Mouse (Mus musculus) liver, embryonic 11.5 days (tissue): Measurements from ENCODE around the gene Rilp. TPM values are rescaled to one million over a fixed set of nuclear protein-coding genes. Genes with fewer than 3 reads are reported as not detected.

Source experiments
- ATAC-seq: fragments of 200-750 bp; cut with Nextera tagmentation; replicated peaks from 2 replicates; pipeline ENCODE4 v1.8.0; 2017; ENCODE audit warnings: moderate number of reproducible peaks, mild to moderate bottlenecking, moderate TSS enrichment, moderate library complexity; ENCODE audit not compliant: low FRiP score
- DNase-seq: peaks from one replicate; pipeline ENCODE4 v3.0.0-alpha.2; 2017; ENCODE audit warnings: low spot score
- H3K27ac ChIP-seq: fragments of 300-500 bp; sonication (generic); 2 replicates; pipeline ENCODE4 v1.5.1; 2014; ENCODE audit warnings: mild to moderate bottlenecking, low read depth, low read length, control low read depth
- H3K27me3 ChIP-seq: fragments of 300-500 bp; sonication (generic); replicated peaks from 2 replicates; pipeline ENCODE4 v1.6.1; 2014; ENCODE audit warnings: low read length, mixed read lengths; ENCODE audit not compliant: control insufficient read depth, insufficient read depth
- H3K36me3 ChIP-seq: fragments of 300-500 bp; sonication (generic); 2 replicates; pipeline ENCODE4 v1.6.1; 2014; ENCODE audit warnings: mild to moderate bottlenecking, low read length, moderate library complexity, mixed read lengths; ENCODE audit not compliant: control insufficient read depth, insufficient read depth
- H3K4me1 ChIP-seq: fragments of 300-500 bp; sonication (generic); replicated peaks from 2 replicates; pipeline ENCODE4 v1.6.1; 2014; ENCODE audit warnings: low read length, mixed read lengths; ENCODE audit not compliant: control insufficient read depth, insufficient read depth
- H3K4me2 ChIP-seq: fragments of 300-500 bp; sonication (generic); 2 replicates; pipeline ENCODE4 v1.6.1; 2014; ENCODE audit warnings: mild to moderate bottlenecking, control low read depth, moderate library complexity
- H3K4me3 ChIP-seq: fragments of 300-500 bp; sonication (generic); 2 replicates; pipeline ENCODE4 v1.5.1; 2014; ENCODE audit warnings: low read depth, low read length, control low read depth
- H3K9ac ChIP-seq: fragments of 300-500 bp; sonication (generic); 2 replicates; pipeline ENCODE4 v1.6.1; 2014; ENCODE audit warnings: low read depth, low read length, control low read depth
- H3K9me3 ChIP-seq: fragments of 300-500 bp; sonication (generic); 2 replicates; pipeline ENCODE4 v1.6.1; 2016; ENCODE audit warnings: low read length, inconsistent platforms, mixed read lengths; ENCODE audit not compliant: control insufficient read depth
- WGBS: fragments of 180-500 bp; shearing (Covaris S2); extraction: QIAGEN DNeasy Blood & Tissue Kit; methylation state at CpG from one replicate; pipeline ENCODE4 v1.1.7; 2014; 5-methylcytosine and 5-hydroxymethylcytosine counted together
- polyA plus RNA-seq: library from polyadenylated mRNA; unstranded; fragments of >200 nt; fragmentation: Nextera tagmentation; extraction: Ambion mirVana; gene quantifications from 2 replicates; pipeline ENCODE4 v1.2.1, GENCODE M21; 2014

Gene Rilp
- polyA plus RNA-seq, 1 experiment from 2014 or later: 1.2 TPM

DNA sequence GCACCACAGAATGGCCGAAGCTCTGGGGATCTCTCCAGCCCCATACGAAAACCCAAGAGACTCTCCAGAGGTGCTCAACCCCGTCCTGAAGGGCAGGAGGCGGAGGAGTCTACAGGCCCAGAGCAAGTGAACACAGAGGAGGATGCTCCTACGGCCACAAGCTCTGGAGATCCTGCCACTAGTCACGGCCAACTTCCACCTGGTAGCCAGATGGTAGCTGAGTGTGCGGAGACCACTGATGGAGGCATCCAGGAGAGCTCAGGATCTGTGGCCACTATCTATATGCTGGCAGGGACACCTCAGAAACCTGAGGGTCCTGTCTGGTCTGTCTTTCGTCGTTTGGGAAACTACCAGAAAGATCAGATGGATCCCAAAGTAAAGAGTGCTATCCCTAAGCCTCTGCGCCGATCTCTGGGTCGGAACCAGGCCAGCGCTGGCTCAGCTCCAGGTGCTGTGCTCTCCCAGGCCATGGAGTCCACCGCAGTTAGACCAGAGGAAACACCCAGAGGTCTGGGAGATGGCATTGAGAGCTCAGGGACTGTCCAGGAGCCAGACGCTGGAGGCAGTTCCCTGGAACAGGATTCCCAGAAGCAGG lies 15.7 kb downstream of the Rilp start:
- DNase-seq: no peak
- H3K9ac ChIP-seq: no peak overlapping the region
- WGBS: 81% methylated on average over 15 of the region's 15 CpGs

DNA sequence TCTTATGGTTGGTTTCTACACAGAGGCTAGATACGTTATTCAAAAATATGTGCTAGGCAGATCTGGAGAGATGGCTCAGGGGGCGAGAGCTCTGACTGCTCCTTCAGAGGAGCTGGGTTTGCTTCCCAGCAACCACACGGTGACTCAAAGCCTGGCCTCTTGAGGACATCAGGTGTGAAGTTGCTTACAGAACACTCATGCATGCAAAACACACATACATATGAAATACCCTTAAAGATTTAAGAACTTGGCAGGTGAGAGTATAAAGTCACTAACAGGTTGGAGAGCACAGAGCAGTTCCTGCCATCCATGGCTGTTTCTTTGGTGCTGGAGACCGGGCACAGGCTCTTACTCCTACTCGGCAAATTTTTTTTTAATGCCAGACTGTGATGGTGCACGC lies 17.0 kb downstream of the Rilp start:
- no peak overlapping the region for H3K4me2 ChIP-seq
- H3K27ac ChIP-seq: no peak overlapping the region
- H3K4me1 ChIP-seq: no peaks in the 10 kb centered on the region; the same call in 1 of the 2 replicates
- no peak for DNase-seq
- ATAC-seq: no peak
- 85% methylated on average over 6 of the region's 6 CpGs for WGBS
- no peaks in the 10 kb centered on the region; the same call in 1 of the 2 replicates for H3K36me3 ChIP-seq
- no peak overlapping the region for H3K9ac ChIP-seq
- no peaks in the 10 kb centered on the region for H3K27me3 ChIP-seq
- no peak overlapping the region for H3K4me3 ChIP-seq
- H3K9me3 ChIP-seq: no peaks in the 10 kb centered on the region

More for the DNA sequence above, 15.7 kb downstream of the Rilp start:
- ATAC-seq: no peak
- Histone ChIP-seq H3K27me3 (no peaks in the 10 kb centered on the region), H3K9me3 (no peaks in the 10 kb centered on the region), H3K4me3 (no peak overlapping the region), H3K27ac (no peak overlapping the region), H3K4me2 (no peak overlapping the region), H3K36me3 (no peaks in the 10 kb centered on the region; the same call in 1 of the 2 replicates), H3K4me1 (no peaks in the 10 kb centered on the region; the same call in 1 of the 2 replicates)

DNA sequence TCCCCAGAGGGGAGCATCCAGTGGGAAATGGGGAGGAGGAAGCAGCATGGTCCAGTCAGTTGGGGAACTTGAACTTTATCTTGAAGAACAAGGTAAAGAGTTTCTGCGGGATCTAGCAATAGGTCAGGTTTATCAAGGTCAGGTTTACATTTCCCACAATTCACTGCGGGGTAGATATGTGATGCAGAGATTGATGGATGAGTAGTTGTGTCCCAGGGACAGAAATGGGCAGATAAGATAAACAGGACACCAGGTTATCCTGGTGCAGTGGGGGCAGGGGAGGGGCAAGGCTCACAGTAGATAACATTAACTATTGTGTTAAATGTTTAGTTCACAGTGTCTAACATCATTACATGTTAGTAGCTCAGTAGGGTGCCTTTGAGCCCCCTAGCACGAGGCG lies 19.9 kb downstream of the Rilp start:
- DNase-seq: no peak
- no peaks in the 10 kb centered on the region for H3K27me3 ChIP-seq
- no peak overlapping the region for H3K27ac ChIP-seq
- peaks cover 6% of the 10 kb centered on the region for H3K4me1 ChIP-seq
- WGBS: 49% methylated on average over 4 of the region's 4 CpGs
- no peak for ATAC-seq
- no peak overlapping the region for H3K9ac ChIP-seq
- H3K9me3 ChIP-seq: no peaks in the 10 kb centered on the region
- no peaks in the 10 kb centered on the region for H3K36me3 ChIP-seq
- H3K4me3 ChIP-seq: no peak overlapping the region
- no peak overlapping the region for H3K4me2 ChIP-seq

DNA sequence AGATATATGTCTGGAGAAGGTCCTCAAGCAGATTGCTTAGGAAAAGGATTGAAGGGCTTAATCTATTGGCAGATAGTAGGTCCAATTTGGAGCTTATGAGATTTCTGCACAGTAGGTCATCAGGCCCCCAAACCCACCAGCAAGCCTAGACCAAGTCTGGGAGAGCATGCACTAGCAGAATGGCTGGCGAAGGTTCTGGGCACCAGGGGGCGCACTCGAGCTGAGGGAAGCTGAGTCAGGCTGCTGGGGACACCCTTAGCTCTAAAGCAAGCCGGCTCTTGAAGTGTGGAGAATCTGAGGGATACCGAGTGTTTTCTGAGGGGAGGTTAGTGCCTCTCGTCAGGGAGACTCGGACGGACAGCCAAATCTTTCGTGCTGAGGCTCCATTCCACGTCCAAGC lies 20.4 kb downstream of the Rilp start:
- under 1% methylated on average over 10 of the region's 10 CpGs for WGBS
- Histone ChIP-seq H3K4me2 (peak overlapping the region; percentile 100), H3K9ac (peak overlapping the region; percentile 79), H3K4me3 (peak overlapping the region; percentile 70), H3K9me3 (no peaks in the 10 kb centered on the region), H3K27me3 (no peaks in the 10 kb centered on the region), H3K4me1 (peaks cover 11% of the 10 kb centered on the region), H3K27ac (no peak overlapping the region), H3K36me3 (no peaks in the 10 kb centered on the region)
- ATAC-seq (peak; percentile 52; the same call in 1 of the 2 replicates), DNase-seq (peak; percentile 97)

DNA sequence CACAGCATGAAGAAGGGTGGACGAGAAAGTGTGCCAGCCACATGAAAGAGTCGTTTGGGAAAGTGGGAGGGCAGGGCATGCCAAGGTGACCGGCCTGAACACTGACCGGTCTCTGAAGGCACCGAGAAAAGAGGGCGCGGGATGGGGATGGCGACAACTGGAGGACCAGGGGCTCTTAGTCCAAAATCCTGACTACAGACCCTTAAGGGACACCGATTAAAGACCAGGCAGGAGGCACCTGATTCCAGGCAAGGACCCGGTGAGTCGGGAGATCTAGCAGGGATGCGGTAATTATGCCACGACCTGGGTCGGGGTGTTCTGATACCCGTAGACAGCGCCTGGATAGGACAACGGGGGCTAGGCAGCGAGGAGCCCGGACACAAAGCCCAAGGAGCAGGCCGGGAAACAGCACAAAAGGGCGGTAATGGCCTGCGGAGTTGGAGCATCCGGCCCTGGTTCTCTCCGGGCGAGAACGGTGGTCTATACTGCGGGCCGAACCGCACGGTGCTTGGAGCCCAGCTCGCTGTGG lies 21.0 kb downstream of the Rilp start:
- peak overlapping the region; percentile 70 for H3K4me3 ChIP-seq

DNA sequence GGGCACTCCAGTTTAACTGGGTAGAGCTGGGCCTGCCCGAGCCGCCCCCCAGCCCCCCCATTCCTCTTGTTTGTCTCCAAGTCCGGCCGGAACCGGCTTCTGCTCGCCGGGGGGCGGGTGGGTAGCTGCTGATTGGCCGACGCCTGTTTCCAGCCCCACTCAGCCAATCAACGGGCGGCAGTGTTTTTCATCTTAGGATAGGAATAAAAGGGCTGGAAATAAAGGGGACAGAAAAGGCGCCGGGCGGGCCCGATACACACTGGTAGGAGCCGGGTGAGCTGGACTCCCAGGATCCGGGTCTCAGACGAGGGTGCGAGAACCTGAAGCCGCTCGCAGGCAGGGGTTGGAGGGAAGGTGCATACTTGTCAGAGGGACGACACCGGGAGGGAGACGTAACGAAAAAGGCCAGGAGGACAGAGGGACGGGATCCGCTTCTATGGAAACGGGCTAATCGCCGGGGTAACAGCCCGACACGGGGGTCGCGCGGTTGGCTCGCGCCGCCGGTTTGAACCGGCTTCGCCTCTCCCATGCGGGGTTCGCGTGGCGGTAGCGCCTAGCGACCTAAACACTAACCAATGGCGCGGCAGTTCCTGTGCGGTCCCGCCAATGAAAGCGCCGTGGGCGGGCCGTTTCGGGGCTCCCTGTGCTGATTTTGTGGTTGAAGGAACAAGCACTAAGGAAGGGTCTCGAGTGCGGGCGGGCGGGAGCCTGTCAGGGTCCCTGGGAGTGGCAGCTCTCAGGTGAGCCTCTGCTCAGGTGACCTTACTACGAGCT lies 21.8 kb downstream of the Rilp start, which contains the start of gene Slc43a2:
Gene Slc43a2, plus strand, starts transcription at position 226 of the 774 bp plus-strand sequence.
- Histone ChIP-seq H3K27me3 (no peaks in the 10 kb centered on the region), H3K4me2 (peak within 1 kb of the TSS; percentile 100), H3K36me3 (no peaks in the 10 kb centered on the region), H3K27ac (peak within 1 kb of the TSS; percentile 76), H3K9ac (peak within 1 kb of the TSS; percentile 79), H3K9me3 (no peaks in the 10 kb centered on the region), H3K4me1 (peaks cover 16% of the 10 kb centered on the region), H3K4me3 (peak within 1 kb of the TSS; percentile 70)
- DNase-seq: peak; percentile 92
- ATAC-seq: peak; percentile 88
- WGBS: under 1% methylated on average over 62 of the region's 62 CpGs

More for the DNA sequence above, 21.0 kb downstream of the Rilp start:
- DNase-seq (no peak), ATAC-seq (peak; percentile 20)
- under 1% methylated on average over 31 of the region's 31 CpGs for WGBS
- no peaks in the 10 kb centered on the region for H3K36me3 ChIP-seq
- H3K9me3 ChIP-seq: no peaks in the 10 kb centered on the region
- peak overlapping the region; percentile 100 for H3K4me2 ChIP-seq
- H3K27me3 ChIP-seq: no peaks in the 10 kb centered on the region
- H3K9ac ChIP-seq: peak overlapping the region; percentile 79
- peaks cover 16% of the 10 kb centered on the region for H3K4me1 ChIP-seq
- peak overlapping the region; percentile 76 for H3K27ac ChIP-seq

DNA sequence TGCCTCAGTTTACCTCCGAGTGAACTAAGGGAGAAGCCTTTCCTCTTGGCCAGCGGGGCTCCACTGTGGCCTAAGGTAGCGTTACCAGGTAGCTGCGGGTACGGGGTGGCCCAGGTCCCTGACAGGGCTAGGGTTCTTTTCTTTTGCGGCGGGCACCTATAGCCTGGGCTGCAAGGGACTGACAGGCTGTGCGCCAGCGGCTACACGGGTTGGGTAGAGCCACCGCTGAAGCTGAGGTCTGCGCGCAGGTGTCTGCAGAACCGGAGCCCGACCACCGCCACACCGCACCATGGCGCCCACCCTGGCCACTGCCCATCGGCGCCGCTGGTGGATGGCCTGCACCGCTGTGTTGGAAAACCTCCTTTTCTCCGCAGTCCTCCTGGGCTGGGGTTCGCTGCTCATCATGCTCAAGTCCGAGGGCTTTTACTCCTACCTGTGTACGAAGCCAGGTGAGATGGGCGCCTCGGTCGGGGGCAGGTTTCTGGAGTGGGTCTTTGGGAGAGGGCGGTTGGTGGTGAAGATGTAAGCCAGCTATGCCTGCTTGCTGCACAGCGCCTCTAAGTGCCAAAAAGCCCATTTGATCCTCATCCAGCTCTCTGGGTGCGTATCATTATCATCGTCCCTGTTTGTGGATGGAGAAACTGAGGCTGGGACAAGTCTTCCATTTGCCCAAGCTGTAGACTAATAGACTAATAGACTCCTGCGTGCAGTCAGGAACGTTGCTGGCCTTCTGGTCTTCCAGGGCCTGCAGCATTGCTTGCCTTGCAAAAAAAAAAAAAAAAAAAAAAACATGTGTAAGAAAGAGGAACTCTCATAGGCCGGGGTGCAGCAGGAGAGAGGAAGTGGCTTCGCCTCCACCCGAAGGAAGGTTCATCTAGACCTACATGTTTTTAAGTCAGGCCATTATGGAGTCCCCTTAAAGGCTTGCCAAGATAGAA lies 22.7 kb downstream of the Rilp start:
- peaks cover 18% of the 10 kb centered on the region for H3K4me1 ChIP-seq
- H3K4me3 ChIP-seq: peak overlapping the region; percentile 70
- no peaks in the 10 kb centered on the region for H3K36me3 ChIP-seq
- peak; percentile 53 for DNase-seq
- no peaks in the 10 kb centered on the region for H3K9me3 ChIP-seq
- H3K27me3 ChIP-seq: no peaks in the 10 kb centered on the region
- peak overlapping the region; percentile 100 for H3K4me2 ChIP-seq
- peak overlapping the region; percentile 33 for H3K27ac ChIP-seq
- WGBS: 11% methylated on average over 38 of the region's 38 CpGs
- ATAC-seq: 0 out of 2 replicates have a peak, but pooled peaks have one; percentile 32
- peak overlapping the region; percentile 79 for H3K9ac ChIP-seq
